Mouse (Mus musculus): ENCODE data around the gene Tmem206.
A peak's percentile ranks its signal among the peaks of the same experiment; 100 is the strongest.

Tmem206 gene

DNA sequence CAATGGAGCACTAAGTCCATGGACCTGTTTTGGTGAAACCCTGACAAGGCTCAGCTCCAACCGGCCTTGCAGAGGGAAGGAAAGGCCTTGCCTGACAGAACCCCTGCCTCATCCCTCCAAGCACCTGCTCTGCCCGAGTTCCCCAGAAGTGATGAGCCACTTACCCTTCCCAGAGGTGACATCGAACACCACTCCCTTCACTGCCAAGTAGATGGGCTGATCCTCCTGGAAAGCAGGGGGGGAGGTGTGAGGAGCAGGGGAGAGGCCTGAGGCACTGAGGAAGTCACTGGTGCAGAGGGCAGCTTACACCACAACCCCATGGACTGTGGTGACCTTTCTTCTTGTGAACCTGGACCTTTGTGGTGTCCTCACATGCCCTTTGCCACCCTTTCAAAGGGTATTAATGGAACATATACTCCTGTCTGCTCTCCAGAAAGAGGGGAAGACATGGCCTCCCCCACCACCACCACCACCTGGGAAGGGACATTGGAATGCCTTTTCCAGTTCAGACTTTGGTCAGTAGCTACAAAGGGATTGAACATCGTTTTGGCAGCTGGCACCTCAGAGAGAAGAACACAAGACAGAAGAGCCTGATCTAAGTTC, 14.3 kb upstream of the Tmem206 start:
- no peak for DNase-seq

GRCm38 (mm10) chr1:191312513-191312941, 13.2 kb upstream of the Tmem206 start:
- peak; percentile 89 for DNase-seq

DNA sequence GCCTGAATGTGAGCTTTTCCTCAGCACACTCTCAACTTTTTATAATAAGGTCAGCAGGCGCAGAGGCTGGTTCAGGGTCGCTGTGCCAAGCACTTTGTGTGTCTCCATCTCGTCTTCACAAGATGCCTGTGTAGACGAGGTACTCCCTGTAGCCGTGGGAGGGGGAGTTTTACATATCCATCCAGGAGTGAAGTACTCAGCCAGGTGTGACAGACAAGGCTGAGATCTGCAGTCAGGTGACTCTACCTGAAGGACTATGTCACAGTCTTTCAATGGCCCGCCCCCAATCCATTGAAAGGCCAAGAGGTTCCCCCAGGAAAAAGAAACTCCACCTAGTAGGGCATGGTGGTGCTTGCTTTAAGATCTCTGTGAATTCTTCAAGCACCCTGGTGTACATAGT, 12.6 kb upstream of the Tmem206 start:
- no peak for DNase-seq

DNA sequence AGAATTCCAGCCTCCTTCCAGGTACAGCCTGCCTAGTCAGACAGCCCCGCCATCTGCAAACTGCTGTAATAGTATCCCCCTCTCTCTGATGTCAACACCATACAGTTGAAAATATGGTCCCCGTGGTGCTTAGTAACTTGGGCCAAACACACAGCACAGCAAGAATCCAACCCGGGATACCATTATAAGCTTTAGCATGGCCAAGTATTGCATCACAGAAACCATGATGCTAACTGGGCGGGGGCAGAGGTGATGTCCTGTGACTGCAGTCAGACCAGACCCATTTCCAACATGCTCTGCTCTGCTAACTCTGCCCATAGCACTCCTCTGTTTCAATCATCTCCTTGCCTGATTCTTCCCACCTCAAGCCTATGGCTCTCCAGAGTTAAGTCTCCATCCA, 11.8 kb upstream of the Tmem206 start:
- DNase-seq, result no peak

- DNase-seq, result no peak
These were observed 8.9 kb upstream of the Tmem206 start for GRCm38 (mm10) chr1:191316818-191317217.

GRCm38 (mm10) chr1:191317591-191318196, 8.0 kb upstream of the Tmem206 start, which contains the start of gene Nenf:
Gene Nenf (minus strand): TSS chr1:191318194.
- DNase-seq, result peak; percentile 82

GRCm38 (mm10) chr1:191318686-191319085, 7.0 kb upstream of the Tmem206 start:
- no peak for DNase-seq

DNA sequence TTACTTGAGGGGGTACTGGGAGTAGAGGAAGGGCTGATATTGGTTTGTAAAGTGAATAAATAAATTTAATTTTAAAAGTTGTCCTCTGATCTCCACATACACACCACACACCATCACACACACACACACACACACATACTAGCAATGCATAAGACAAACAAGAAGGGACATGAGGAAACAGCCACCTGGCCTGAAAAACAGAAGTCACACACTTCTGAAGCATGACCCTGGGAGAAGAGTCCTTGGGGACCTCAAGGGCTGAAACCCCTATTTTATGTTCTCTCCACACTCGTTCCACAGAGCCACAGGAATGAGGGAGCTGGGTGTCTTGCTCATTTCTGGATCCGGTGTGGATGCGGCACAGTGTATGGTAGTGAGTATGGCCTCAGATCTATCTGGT, 2.3 kb upstream of the Tmem206 start:
- DNase-seq, result no peak

DNA sequence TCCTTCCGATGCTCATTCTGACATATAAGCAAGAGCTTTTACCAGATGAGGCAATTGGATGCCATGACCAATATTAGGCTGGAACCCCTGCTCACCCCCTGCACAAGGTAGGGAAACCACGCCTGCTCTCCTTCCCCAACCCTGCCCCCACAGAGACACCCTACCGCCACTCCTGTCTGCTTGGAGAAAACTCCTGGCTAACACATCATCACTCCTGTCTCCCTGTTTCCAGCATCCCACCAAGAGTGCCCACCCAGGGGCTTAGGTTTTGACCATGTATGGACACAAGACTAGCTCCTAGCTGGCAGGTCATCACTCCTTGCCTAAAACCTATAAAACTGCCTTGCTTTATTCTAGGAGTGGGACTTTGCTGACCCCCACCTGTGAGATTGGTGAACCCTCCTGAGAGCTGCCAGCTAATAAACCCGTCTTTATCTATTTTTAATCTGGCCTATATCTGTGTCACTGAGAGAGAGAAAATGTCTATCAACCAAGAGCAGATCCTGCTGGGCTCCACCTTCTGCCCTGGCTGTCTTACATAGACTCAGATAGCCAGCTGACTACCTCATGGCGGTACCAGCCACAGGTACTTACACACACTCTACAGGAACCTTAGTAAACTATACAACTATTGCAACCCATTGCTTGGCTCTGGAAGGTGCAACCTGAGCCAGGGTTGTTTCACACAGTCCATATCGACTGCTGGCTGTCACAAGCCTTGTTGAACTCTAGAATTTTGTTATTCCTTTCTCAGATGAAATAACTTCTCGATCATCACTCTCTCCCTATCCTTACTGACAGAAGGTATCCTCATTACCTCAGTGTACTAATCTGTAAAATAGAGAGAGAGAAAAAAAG, 750 bp upstream of the Tmem206 start:
- DNase-seq, result no peak

- DNase-seq, result peak; percentile 58
These were observed 646 bp downstream of the Tmem206 start for GRCm38 (mm10) chr1:191326233-191326882.

GRCm38 (mm10) chr1:191327258-191327657, 1.5 kb downstream of the Tmem206 start:
- DNase-seq, result no peak

DNA sequence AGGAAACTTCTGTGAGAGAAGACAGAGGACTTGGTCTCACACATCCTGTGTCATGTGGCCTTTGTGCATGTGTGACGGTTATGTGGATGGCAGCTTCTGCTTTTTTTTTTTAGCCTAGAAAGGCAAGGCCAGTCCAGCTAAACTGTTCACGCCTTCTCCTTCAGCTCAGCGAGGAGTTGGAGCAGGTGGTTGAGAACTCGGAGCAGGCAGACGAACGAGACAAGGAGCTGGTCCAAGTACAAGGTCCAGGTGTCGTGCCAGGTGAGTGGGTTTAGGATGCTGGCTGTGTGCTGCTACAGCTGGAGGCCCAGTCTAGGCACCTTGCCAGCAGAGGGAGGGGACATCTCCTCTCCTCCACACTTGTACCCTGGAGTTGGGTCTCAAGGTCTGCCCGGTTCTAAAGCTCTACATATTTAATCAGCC, 2.3 kb downstream of the Tmem206 start:
- no peak for DNase-seq

- DNase-seq, result no peak
These were observed 4.6 kb downstream of the Tmem206 start for GRCm38 (mm10) chr1:191330356-191330755.

DNA sequence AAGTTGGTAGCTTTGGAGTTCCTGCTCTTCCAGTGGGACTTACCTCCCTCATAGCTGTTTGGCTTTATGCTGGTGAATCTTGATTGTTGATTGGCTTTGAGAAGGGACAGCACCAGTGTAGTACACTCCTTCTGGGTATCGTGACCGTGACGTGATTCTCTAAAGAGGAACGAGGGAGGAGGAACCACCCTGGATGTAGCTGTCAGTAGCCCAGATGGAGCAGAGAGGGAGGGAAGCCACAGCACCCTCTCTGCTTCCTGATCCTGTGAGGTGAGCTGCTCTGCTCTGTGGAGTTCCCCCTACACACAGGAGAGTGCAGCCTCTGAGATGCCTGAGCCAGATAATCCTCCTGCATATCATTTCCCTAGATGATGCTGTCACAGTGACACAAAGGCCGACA, 8.8 kb downstream of the Tmem206 start:
- no peak for DNase-seq

GRCm38 (mm10) chr1:191339876-191340275, 14.2 kb downstream of the Tmem206 start:
- DNase-seq, result no peak

GRCm38 (mm10) chr1:191340530-191340929, 14.8 kb downstream of the Tmem206 start:
- no peak for DNase-seq

DNA sequence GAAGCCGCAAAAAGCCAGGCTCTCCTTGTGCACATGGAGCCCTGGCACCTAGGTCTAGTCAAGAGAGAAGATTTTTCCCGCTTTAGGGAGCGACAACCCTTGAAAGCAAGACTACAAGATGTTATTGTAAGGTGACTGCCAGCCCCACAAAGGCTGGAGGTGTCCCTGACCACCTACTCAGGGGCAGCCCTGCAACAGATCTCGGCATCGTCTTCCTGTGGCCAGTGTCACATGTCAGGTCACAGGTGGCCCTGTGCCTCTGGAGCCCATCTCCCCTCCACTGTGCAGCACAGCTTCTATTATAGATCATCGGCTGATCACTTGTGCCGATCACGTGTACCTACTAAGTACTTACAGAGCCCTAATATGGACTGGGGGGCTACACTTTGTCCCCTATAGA, 21.9 kb downstream of the Tmem206 start:
- DNase-seq, result no peak

- DNase-seq, result no peak
These were observed 22.9 kb downstream of the Tmem206 start for GRCm38 (mm10) chr1:191348592-191348991.

- DNase-seq, result no peak
These were observed 23.3 kb downstream of the Tmem206 start for GRCm38 (mm10) chr1:191348996-191349395.

GRCm38 (mm10) chr1:191349486-191350037, 23.9 kb downstream of the Tmem206 start:
- no peak for DNase-seq

DNA sequence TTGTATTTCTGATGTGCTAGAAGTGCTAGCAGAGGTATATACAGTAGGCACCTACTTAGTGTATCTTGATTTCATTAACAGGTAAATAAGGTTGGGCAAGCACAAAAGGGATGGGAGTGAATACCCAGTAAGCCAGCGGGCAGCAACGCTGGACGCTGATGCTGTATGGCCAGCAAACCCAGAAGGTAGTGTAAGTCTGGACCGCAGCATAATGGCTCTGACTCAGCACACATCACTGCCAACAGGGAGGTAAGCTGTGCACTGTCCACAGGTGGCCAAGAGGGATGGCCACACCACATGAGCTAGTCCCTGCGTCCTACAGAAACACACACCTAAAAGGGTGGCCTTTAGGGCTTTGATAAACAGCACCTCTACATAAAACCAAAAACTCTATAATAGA, 24.6 kb downstream of the Tmem206 start:
- DNase-seq, result no peak

GRCm38 (mm10) chr1:191352786-191353488, 27.2 kb downstream of the Tmem206 start:
- peak; percentile 79 for DNase-seq

Data from embryo, embryonic 11 days (tissue).